Mouse (Mus musculus): ENCODE data around the gene Sult5a1.
"Not testable (repeated sequence)": the region's sequence is repeated elsewhere in the genome, so short reads cannot be mapped to it uniquely, and the experiment has no call there.

Gene Sult5a1

DNA sequence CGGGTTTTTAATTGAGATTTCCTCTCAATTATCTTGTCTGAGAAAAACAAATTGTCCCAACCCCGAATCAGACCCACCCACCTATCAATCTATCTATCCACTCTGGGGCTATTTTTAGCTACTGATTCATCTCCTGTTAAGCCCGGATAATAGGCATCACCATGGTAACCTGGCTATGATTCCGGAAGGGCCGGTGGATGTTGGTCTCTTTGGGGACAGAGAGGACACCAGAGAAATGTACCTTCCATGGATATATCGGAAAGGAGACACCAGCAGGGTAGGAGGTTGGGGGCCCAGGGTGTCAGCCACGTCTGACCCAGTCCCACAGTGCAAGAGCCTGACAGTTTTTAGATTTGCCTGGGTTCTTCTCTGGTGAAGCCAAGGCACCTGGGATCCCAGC lies 22.7 kb downstream of the Sult5a1 start:
- no peak for DNase-seq (ENCODE audit: low read depth, low spot score)

DNA sequence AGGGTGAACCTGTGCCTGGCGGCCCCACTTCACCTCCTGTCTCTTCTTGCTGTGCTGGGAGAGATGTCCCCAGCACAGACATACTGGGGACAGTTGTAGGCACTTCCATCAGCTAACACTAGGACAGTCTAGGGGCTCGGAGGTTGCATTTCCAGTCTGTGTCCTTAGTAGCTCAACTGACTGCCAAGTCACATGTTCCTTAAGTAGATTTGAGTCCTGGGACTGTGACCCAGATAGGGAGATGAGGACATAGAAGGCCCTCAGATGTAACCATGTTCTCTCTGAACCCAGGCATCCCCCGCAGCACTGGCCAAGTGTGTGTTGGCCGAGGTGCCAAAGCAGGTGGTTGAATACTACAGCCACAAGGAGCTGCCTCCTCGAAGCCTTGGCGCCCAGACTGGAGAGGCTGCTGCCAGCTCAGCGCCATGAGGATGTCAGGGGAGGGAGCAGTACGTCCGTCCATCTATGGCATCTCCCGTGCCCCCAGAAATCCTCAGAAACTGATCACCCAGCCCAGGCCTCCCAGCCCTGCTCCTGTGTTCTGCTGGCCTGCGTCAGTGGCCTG lies 23.9 kb downstream of the Sult5a1 start:
- DNase-seq (ENCODE audit: low read depth, low spot score) = no peak

GRCm38 (mm10) chr8:123132953-123133352 lies 25.2 kb downstream of the Sult5a1 start:
- DNase-seq (ENCODE audit: low read depth, low spot score) = no peak

- no peak for DNase-seq (ENCODE audit: low read depth, low spot score)
Observed at GRCm38 (mm10) chr8:123131041-123131440, 27.1 kb downstream of the Sult5a1 start.

GRCm38 (mm10) chr8:123126193-123126816 lies 31.8 kb downstream of the Sult5a1 start:
- no peak for DNase-seq (ENCODE audit: low read depth, low spot score)

GRCm38 (mm10) chr8:123122670-123123069 lies 35.4 kb downstream of the Sult5a1 start:
- DNase-seq (ENCODE audit: low read depth, low spot score) = no peak

- DNase-seq (ENCODE audit: low read depth, low spot score) = no peak
Observed at GRCm38 (mm10) chr8:123122059-123122458, 36.1 kb downstream of the Sult5a1 start.

DNA sequence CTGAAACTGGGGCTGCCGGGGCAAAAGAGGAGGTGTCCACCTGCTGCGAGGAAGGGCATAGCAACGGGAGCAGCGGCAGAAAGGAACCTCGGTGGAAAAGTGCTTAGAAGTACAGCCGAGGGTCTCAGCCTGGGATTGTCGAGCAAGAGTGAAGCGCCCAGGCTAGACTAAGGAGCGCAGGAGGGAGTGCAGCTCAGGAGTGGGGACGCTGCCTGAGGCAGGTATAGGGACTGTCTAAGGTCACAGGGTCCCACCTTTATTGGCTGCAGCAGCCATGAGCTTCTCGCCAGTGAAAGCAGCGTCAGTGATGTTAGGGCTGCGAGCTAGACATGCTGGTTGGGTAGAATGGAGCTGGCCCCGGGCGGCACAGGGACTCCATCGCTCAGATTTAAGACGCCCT lies 40.4 kb downstream of the Sult5a1 start:
- DNase-seq (ENCODE audit: low read depth, low spot score) = no peak

DNA sequence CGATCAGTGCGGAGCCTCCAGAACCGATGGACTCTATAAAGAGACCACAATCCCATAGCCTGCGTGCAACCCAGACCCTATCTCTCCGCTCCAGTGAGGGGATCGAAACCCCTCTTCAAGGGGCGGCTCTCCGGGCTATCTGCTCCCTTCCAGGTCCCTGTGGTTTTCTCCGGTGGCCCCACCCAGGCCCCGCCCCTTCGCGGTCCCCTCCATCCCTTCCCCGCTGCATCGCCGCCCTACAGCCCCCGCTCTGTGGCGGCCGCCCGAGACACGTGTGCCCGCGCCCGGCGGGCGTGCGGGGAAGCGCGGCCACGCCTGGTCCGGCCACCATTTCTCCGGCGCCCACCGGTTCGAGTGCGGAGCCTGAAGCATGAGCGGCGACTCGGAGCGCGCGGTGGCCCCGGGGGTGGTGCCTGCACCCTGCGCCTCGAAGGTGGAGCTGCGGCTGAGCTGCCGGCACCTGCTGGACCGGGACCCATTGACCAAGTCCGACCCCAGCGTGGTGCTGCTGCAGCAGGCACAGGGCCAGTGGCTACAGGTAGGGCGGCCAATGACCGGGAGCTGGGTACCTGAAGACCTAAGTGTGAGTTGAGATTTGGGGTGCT lies 40.9 kb downstream of the Sult5a1 start, which contains the start of gene Cpne7:
Gene Cpne7 (plus strand): TSS at position 248 of the 605 bp plus-strand sequence.
- DNase-seq (ENCODE audit: low read depth, low spot score) = no peak

DNA sequence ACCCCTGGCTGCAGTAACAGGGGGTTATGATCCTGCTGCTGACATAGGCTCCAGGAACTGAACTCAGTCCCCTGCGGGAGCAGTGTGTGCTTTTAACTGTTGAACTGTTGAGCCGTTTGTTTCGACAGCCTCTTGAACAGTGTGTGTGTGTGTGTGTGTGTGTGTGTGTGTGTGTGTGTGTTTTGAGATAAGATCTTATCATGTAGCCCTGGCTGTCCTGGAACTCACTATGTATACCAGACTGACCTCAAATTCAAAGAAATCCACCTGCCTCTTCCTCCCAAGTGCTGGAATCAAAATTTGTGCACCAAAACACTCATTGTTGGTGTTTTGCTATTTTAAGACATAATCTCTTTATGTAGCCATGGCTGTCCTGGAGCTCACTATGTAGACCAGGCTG lies 43.5 kb downstream of the Sult5a1 start:
- DNase-seq (ENCODE audit: low read depth, low spot score) = no peak

DNA sequence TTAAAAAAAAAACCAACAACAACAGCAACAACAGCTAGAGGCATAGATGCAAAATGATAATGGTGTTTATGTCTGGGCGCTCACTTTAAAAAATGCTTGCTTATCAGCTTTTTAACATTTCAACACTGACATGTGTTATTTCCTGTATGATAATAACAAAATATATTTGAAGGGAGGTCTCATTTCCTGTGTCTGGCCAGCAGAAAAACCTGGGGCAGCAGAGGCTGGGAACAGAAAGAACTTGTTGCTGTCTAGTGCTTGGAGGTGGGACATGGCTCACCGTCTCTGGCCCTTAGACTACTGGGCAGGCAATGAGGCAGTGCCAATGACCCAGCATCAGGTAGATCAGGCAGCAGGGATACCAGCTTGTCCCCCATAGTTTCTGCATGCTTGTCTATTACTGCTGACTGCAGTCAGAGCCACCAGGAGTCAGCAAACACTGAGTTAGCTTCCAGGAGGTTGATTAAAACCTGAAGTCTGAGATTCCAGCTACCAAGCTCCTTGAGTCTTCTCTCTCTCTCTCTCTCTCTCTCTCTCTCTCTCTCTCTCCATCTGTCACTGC lies 44.1 kb downstream of the Sult5a1 start:
- DNase-seq (ENCODE audit: low read depth, low spot score) = no peak

- DNase-seq (ENCODE audit: low read depth, low spot score) = no peak
Observed at GRCm38 (mm10) chr8:123112892-123113291, 45.2 kb downstream of the Sult5a1 start.

- no peak for DNase-seq (ENCODE audit: low read depth, low spot score)
Observed at GRCm38 (mm10) chr8:123110649-123111048, 47.5 kb downstream of the Sult5a1 start.

DNA sequence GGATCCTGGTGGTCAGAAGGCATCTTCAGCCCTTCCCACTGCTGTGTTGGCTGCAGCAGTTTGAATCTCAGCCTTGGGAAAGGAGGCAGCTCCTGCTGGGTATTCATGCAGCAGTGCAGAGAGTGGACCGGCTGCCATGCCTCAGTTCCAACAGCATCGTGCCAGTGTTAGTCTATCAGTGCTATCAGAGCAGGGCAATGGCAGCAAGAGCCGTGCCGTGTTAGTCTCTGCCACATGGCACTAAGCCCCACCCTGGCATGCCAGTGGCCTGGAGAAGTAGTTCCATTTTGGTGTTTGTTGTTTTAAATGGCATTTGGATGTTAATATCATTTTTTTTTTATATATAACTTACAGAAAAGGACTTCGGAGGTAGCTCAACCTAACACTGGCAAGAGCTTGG lies 49.2 kb downstream of the Sult5a1 start:
- no peak for DNase-seq (ENCODE audit: low read depth, low spot score)

DNA sequence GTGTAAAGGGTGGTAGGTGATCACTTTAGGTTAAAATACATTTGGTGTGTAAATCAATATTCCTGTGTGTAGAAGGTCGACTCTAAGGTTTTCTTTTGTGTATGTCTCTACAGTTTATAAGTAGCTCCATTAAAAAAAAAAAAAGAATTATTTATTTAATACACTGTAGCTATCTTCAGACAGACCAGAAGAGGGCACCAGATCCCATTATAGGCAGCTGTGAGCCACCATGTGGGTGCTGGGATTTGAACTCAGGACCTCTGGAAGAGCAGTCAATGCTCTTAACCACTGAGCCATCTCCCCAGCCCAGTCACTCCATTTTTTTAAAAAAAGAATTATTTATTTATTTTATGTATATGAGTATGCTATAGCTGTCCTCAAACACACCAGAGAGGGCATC lies 50.1 kb downstream of the Sult5a1 start:
- DNase-seq (ENCODE audit: low read depth, low spot score) = no peak

DNA sequence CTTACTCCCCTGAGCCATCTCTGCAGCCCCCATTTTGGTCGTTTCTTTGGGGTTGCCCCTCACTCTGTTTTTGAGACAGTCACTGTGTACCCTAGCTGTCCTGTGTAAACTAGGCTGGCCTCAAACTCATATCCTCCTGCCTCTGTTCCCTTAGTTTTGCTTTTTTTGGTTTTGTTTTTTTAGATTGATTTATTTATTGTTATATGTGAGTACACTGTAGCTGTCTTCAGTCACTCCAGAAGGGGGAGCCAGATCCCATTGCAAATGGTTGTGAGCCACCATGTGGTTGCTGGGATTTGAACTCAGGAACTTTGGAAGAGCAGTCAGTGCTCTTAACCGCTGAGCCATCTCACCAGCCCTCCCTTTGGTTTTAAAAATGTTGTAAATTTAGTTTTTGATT lies 51.6 kb downstream of the Sult5a1 start:
- DNase-seq (ENCODE audit: low read depth, low spot score) = no peak

DNA sequence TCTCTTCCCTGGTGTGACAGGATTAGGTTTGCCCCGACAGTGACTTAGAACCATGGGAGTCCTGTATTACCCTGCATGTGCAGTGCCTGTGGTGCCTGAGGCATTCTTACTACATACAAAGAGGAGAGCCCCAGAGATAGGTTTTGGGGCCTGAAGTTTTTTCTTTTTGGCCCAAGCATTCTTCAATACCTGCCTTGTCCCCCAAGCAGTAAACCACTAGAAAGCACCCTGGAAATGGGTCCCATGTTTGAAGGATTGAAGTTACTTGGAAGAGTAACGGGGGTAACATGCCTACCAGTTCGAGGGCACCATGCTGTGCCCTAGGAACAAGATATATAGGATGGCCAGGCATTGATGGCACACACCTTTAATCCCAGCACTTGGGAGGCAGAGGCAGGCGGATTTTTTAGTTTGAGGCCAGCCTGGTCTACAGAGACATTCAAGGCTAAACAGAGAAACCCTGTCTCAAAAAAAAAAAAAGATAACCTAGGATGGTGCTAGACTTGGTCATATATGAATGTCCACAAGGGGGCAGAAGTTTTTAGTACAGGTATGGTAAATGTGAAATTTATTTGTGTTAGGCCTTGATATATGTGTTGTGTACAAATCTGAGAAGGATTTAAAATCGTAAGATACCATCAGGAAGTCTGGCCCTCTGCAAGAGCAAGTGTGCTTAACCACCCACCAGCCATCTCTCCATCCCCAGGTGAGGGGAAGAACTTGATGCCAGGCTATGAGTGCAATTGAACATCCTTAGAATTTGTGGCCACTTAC lies 52.4 kb downstream of the Sult5a1 start:
- peak; percentile 55 for DNase-seq (ENCODE audit: low read depth, low spot score)

DNA sequence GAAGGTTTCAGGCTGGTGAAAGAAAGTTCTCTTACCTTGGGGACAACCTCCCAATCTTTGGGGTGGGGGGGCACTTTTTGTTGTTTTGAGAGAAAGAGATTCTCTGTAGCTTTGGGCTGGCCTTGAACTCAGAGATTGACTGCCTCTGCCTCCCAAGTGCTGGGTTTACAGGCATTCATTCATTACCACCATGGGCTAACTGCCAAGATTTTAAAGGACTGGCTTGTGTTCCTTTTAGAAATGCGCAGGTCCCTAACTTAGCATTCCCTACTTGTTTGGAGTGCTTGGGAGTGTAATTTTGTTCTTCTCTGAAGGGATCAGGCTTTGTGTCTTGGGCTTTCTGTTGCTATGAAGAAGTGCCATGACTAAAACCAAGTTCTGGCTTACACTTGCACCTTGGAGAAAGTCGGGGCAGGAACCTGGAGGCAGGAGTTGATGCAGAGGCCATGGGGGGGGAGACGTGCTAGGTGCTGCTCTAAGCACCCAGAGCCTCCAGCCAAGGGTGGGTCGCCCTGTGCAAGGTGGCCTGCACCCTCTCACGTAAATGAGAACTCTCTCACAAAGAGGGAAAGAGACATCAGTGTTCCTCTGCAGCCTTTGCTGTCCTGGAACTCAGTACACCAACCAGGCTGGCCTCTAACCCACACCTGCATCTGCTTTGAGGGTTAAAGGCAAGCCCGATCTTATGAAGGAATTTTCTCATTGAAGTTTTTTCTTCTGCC lies 53.9 kb downstream of the Sult5a1 start:
- DNase-seq (ENCODE audit: low read depth, low spot score) = no peak

- DNase-seq (ENCODE audit: low read depth, low spot score) = no peak
Observed at GRCm38 (mm10) chr8:123103285-123103684, 54.8 kb downstream of the Sult5a1 start.

- DNase-seq (ENCODE audit: low read depth, low spot score) = not testable (repeated sequence)
Observed at GRCm38 (mm10) chr8:123102855-123103254, 55.3 kb downstream of the Sult5a1 start.
